Mouse (Mus musculus) 3T3-L1 (cell line): ENCODE measurements around the gene Ctsa.
"Not testable (repeated sequence)": the region's sequence is repeated elsewhere in the genome, so short reads cannot be mapped to it uniquely, and the experiment has no call there.

Experiments
- DNase-seq: peaks from one replicate; pipeline ENCODE4 v3.0.0-alpha.2; 2015; ENCODE audit warnings: low read depth, low spot score

The Ctsa gene

GRCm38 (mm10) chr2:164877376-164878215, 44.9 kb downstream of the Ctsa start:
- DNase-seq = not testable (repeated sequence)

- DNase-seq = peak; percentile 64
These were observed 46.0 kb downstream of the Ctsa start for GRCm38 (mm10) chr2:164878509-164879227.

DNA sequence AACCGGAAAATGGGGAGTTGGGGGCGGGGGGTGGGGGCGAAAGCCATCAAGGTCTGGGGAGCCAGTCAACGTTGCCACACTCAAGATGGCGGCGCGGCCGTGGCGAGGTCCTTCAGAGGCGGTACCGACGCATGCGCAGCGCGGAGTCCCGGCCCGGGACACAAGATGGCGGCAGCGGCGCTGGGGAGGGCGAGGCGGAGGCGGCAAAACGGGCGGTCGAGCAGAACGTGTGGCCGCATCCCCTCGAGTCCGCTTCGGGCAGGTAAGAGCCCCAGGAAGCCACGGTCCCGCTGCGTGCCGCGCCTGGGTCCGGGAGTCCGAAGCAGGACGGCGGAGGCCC, 46.5 kb downstream of the Ctsa start, which contains the start of gene Pcif1:
Gene Pcif1, plus strand, starts transcription at position 77 of the 340 bp plus-strand sequence.
- peak; percentile 82 for DNase-seq

DNA sequence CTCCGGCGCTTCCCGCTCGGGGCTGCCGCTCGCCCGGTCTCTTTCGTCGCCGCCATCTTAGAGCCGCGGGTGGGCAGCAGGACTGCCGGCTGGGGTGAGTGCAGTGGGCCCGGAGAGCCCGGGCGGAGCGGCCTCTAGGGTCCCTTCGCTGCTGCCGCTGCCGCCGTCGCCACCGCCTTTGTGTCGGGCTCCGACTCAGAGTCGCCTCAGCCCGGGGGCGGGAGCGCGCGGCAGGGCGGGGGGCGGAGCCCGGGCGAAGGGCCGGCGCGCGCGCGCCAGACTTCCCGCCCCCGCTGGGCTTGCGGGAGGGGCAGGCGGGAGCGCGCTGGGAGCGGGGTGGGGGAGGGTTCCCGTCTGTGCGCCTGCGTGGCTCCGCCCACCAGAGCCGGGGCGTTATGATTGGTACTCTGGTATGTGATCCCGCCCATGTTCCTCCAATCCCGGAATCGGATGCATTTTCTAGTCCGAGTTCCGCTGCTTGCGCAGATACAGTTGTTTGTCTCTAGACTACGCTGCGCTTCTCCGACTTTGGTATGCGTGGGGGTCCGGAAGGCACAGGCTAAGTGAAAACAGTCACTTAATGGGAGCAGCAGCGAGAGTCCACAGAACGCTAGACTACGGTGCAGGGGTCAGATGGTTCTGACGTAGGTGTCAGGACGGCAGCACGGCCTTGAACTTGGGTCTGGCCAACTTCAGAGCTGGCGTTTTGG, 47.0 kb downstream of the Ctsa start:
- DNase-seq = peak; percentile 97

DNA sequence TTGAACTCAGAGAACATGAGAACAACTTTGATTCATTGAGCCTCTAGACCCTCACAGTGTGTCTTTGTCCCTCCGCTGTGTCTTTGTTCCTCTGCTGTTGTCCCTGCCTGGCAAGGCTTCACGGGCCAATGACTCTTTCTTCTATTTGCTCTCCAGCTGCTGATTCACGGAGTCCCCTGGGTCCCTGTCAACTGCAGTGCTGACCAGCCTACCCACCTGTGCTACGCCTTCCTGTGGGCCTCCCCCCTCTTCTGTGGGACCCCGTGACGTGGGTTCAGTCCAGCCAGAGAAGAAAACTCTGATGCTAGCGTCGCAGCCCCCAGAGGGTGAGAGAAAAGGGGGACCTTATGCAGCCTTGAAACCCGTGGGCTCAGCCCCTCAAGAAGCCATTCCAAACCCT, 49.9 kb downstream of the Ctsa start:
- DNase-seq = no peak

- peak; percentile 38 for DNase-seq
These were observed 53.1 kb downstream of the Ctsa start for GRCm38 (mm10) chr2:164885788-164886187.

DNA sequence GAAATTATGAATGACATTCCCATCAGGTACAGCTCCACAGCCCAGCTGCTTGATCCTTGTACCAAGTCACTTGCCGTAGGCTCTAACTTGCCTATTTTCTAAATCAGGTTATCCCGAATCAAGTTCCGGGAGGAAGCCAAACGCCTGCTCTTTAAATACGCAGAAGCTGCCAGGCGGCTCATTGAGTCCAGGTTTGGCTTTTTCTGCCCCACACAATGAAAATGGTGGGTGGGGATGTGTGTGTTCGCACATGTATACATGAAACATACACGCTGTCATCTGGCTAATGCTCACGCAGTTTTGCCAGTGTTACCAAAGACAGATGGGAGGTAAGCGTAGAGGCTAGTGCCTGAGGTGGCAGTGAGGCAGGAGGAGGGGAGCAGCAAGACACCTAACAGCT, 53.9 kb downstream of the Ctsa start:
- DNase-seq = no peak

DNA sequence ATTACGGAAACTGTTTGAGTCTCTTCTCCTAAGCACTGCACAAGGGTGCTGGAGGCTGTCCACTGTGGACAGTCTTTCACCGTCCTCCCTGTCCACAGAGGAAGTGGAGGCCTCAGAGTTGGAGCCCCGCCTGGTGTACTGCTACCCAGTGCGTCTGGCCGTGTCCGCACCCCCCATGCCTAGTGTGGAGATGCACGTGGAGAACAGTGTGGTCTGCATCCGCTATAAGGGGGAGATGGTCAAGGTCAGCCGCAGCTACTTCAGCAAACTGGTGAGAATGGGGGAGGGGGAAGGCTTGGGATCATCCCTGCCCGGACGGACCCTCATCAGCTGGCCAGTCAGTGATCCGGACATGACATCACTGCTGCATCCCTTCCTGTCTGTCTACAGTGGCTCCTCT, 56.3 kb downstream of the Ctsa start:
- no peak for DNase-seq

DNA sequence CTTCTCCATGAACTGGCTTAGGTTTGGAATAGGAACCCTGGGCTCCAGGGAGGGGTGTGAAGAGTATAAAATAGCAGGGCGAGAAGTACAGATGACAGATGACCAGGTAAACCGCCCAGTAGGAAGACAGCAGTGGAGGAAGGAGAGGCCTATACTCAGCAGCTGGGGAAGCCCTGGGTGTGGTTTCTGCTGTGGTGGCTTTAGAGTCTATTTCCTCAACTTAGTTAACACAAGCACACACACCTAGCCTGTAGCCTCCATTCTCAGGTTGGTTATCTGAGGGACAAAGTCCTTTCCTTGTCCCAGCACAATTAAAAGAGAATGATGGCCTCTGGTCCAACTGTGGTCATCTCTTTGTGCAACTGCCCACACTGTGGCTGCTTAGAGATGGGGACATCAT, 57.3 kb downstream of the Ctsa start:
- no peak for DNase-seq
